Mouse (Mus musculus): ENCODE data around the gene Abhd14a.

GRCm38 (mm10) chr9:106442680-106443079, 4.8 kb downstream of the Abhd14a start:
- TF ChIP-seq CTCF (IDR thresholded peaks at IDR 0.05) (peak; percentile 46), EP300 (IDR thresholded peaks at IDR 0.05) (no peak)

Measured in lung, postnatal 0 days (tissue).